Mouse (Mus musculus) lung, embryonic 14.5 days (tissue): ENCODE measurements around the gene Prkn. TPM values are rescaled to one million over a fixed set of nuclear protein-coding genes. Genes with fewer than 3 reads are reported as not detected.

ENCODE experiments used
- ATAC-seq: fragments of 200-750 bp; cut with Nextera tagmentation; 2 replicates; pipeline ENCODE4 v1.8.0; 2017; ENCODE audit warnings: mild to moderate bottlenecking, moderate TSS enrichment, moderate library complexity; ENCODE audit not compliant: insufficient read depth
- DNase-seq: peaks from one replicate; pipeline ENCODE4 v3.0.0-alpha.2; 2015
- H3K27ac ChIP-seq: fragments of 300-500 bp; sonication (generic); 2 replicates; pipeline ENCODE4 v1.5.1; 2014; ENCODE audit warnings: low read depth, mild to moderate bottlenecking, moderate library complexity
- H3K27me3 ChIP-seq: fragments of 300-500 bp; sonication (generic); 2 replicates; pipeline ENCODE4 v1.6.1; 2014; ENCODE audit warnings: low read length, control low read depth; ENCODE audit not compliant: insufficient read depth
- H3K36me3 ChIP-seq: fragments of 300-500 bp; sonication (generic); 2 replicates; pipeline ENCODE4 v1.6.1; 2014; ENCODE audit warnings: control low read depth; ENCODE audit not compliant: insufficient read depth
- H3K4me1 ChIP-seq: fragments of 300-500 bp; sonication (generic); 2 replicates; pipeline ENCODE4 v1.6.1; 2014; ENCODE audit warnings: antibody characterized with exemption, control low read depth; ENCODE audit not compliant: insufficient read depth
- H3K4me2 ChIP-seq: fragments of 300-500 bp; sonication (generic); 2 replicates; pipeline ENCODE4 v1.6.1; 2014; ENCODE audit warnings: mild to moderate bottlenecking
- H3K4me3 ChIP-seq: fragments of 300-500 bp; sonication (generic); 2 replicates; pipeline ENCODE4 v1.5.1; 2014; ENCODE audit warnings: low read depth, low read length
- H3K9ac ChIP-seq: fragments of 300-500 bp; sonication (generic); 2 replicates; pipeline ENCODE4 v1.6.1; 2014
- H3K9me3 ChIP-seq: fragments of 300-500 bp; sonication (generic); 2 replicates; pipeline ENCODE4 v1.6.1; 2016; ENCODE audit warnings: low read depth, low read length, control low read depth
- CTCF ChIP-seq: IDR thresholded peaks from 2 replicates; pipeline ENCODE4 v1.5.1; 2016; ENCODE audit warnings: antibody characterized with exemption, low read depth
- WGBS: fragments of 180-500 bp; shearing (Covaris S2); extraction: QIAGEN DNeasy Blood & Tissue Kit; methylation state at CpG from one replicate; pipeline ENCODE4 v1.1.7; 2014; 5-methylcytosine and 5-hydroxymethylcytosine counted together
- polyA plus RNA-seq: library from polyadenylated mRNA; unstranded; fragments of >200 nt; fragmentation: Nextera tagmentation; extraction: Ambion mirVana; gene quantifications from 2 replicates; pipeline ENCODE4 v1.2.1, GENCODE M21; 2014

The Prkn gene
- polyA plus RNA-seq, 1 experiment from 2014 or later, result 1.0 TPM

DNA sequence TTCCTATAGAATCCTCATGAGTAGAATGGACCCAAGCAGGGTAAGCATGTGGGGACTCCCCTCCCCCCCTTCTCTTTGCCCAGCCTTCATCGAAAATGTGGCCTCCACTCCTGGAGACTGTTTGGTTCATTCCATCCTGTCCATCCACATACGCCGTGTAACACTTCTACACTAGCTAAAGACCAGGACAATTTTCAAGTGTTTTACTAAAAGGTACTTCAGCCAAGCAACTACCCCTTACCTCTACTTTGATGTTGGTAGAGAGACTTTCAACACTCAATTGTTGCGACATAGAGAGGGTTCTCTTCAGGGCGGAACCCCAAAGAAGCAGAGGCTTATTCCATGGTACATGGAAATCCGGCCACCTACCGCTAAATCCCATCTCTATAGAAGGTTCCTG, 823.3 kb downstream of the Prkn start:
- Histone ChIP-seq H3K36me3 (no peaks in the 10 kb centered on the region), H3K9ac (no peak overlapping the region), H3K4me3 (no peak overlapping the region), H3K4me1 (no peaks in the 10 kb centered on the region), H3K9me3 (no peaks in the 10 kb centered on the region), H3K27ac (no peak overlapping the region), H3K4me2 (no peak overlapping the region), H3K27me3 (no peaks in the 10 kb centered on the region)
- no peak for TF ChIP-seq CTCF
- WGBS, result 77% methylated on average over 7 of the region's 7 CpGs
- ATAC-seq (no peak), DNase-seq (no peak)

DNA sequence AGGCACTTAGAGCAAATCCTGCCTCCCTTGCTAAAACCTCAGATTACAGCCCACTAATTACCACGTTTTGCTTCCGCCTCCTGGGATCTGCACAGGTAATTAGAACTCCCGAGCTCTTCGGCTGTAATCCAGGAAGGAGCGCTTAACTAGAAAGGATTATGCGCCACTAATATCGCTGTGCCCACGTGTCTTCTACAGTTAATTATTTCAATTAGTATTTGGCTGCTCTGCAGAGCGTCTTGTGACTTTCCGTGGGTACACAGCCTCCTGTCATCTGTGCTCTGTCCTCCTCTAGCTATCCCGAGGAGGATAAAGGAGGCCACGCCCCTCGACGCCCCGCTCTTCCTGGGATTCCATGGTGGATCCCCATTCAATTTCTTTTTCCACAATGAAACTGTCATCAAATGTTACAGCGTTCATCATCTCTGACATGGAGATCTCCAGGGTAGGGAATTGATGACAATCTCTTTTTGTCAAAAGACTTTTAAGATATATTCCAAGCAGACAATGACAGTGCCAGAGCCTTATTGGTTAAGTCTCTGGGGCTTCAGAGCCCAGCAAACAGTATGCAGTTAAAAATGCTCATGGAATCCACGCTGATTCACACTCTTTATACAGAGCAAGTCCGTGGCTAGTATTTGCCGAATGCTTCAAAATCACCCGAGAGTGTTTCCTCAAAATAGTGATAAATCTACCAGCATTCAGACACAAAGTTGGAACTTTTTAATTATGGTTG, 824.6 kb downstream of the Prkn start:
- Histone ChIP-seq H3K27ac (no peak overlapping the region), H3K4me1 (no peaks in the 10 kb centered on the region), H3K9ac (no peak overlapping the region), H3K9me3 (no peaks in the 10 kb centered on the region), H3K4me3 (no peak overlapping the region), H3K4me2 (peak overlapping the region; percentile 27; the same call in 1 of the 2 replicates), H3K36me3 (no peaks in the 10 kb centered on the region), H3K27me3 (no peaks in the 10 kb centered on the region)
- DNase-seq (no peak), ATAC-seq (no peak)
- TF ChIP-seq CTCF, result no peak
- 37% methylated on average over 20 of the region's 20 CpGs for WGBS

DNA sequence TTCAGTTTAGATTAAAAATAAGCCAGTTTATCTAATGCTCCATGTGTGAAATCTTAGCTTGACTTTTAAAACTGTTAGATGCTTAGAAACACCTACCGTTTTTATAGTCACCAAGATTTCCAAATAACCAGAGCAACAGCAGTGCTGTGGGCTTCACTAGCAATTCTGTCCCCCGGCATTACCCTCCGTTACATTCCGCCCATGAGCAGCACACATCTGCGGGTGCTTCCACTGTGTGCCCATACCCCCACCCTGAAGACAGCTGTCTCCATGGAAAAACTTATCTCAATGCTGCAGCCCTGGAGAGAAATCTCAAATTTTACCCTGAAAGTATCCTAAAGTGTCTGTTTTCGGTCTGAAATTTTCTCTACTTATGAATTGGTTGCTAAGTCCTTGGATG, 839.5 kb downstream of the Prkn start:
- DNase-seq (no peak), ATAC-seq (no peak)
- H3K27ac ChIP-seq, result no peak overlapping the region
- no peaks in the 10 kb centered on the region for H3K9me3 ChIP-seq
- no peak overlapping the region for H3K4me2 ChIP-seq
- no peaks in the 10 kb centered on the region for H3K4me1 ChIP-seq
- H3K27me3 ChIP-seq, result no peaks in the 10 kb centered on the region
- TF ChIP-seq CTCF, result no peak
- no peak overlapping the region for H3K4me3 ChIP-seq
- no peak overlapping the region for H3K9ac ChIP-seq
- 84% methylated on average over 6 of the region's 6 CpGs for WGBS
- no peaks in the 10 kb centered on the region for H3K36me3 ChIP-seq

DNA sequence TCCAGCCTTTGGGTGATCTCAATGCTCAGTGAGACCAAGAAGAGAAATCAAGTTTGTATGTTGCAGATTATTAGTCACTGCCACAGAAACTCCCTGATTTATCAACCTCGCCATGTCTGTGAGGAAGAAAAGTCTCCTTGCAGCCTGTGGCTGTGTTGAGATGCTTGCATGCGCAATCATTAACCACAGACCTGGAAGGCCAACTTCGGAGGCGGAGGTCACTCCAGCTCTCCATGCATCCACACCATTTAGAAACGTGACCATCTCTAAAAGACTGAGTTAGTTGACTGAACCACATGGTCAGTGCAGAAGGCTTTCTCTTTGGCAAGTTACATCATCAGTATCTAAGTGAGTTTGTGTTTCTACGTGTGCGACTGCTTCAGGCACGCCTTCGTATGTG, 840.3 kb downstream of the Prkn start:
- ATAC-seq (no peak), DNase-seq (no peak)
- 76% methylated on average over 9 of the region's 9 CpGs for WGBS
- no peak overlapping the region for H3K9ac ChIP-seq
- no peak overlapping the region for H3K4me2 ChIP-seq
- no peaks in the 10 kb centered on the region for H3K4me1 ChIP-seq
- H3K27ac ChIP-seq, result no peak overlapping the region
- TF ChIP-seq CTCF, result no peak
- H3K9me3 ChIP-seq, result no peaks in the 10 kb centered on the region
- H3K4me3 ChIP-seq, result no peak overlapping the region
- no peaks in the 10 kb centered on the region for H3K27me3 ChIP-seq
- no peaks in the 10 kb centered on the region for H3K36me3 ChIP-seq

DNA sequence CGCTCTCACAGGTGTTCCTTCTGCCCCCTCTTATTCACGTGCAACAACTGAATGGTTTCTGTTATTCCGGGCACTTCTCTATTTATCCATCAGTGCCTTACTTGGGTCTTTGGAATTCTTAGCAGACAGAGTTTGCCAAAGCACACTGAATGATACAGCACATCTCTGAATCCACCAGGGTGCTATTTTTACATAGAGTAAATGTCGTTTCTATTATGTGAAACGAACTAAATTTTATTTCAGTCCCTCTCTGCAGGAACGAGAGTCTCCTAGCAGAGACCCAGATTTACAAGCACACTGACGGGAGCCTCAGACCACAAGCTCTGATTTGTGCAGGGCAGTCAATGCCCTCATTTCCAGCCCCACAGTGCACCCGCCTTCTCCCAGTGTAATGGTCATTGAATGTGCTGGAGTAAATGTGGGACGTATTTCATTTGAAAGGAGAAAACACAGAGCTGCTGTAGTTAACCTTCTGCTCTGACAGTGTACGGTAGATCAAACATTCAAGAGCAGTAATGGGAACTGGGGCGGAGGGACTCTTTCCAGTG, 841.7 kb downstream of the Prkn start:
- DNase-seq, result no peak
- no peaks in the 10 kb centered on the region for H3K4me1 ChIP-seq
- no peaks in the 10 kb centered on the region for H3K36me3 ChIP-seq
- H3K27me3 ChIP-seq, result no peaks in the 10 kb centered on the region
- H3K27ac ChIP-seq, result no peak overlapping the region
- H3K4me2 ChIP-seq, result no peak overlapping the region
- ATAC-seq, result no peak
- WGBS, result 59% methylated on average over 11 of the region's 11 CpGs
- no peaks in the 10 kb centered on the region for H3K9me3 ChIP-seq
- TF ChIP-seq CTCF, result no peak
- no peak overlapping the region for H3K9ac ChIP-seq
- no peak overlapping the region for H3K4me3 ChIP-seq

DNA sequence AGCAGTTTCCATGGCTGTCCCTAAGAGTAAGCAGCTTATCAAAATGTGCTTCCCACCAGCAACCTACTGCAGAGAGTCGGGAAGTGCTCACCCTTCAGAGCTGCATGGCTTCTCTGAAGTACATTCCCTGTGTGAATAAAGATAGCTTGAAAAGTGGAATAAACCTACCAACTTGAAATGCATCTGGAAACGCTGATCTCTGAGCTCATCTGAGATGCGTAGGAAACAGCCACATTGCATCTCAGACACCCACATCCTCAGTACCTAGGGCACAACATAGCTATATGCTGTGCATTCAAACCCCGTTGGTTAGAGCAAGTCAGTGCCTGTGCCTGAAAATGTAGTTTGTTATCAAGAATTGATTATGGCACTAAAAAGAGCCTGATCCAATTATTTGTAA, 864.8 kb downstream of the Prkn start:
- TF ChIP-seq CTCF, result no peak
- DNase-seq (no peak), ATAC-seq (no peak)
- Histone ChIP-seq H3K27me3 (no peaks in the 10 kb centered on the region), H3K36me3 (no peaks in the 10 kb centered on the region), H3K4me1 (no peaks in the 10 kb centered on the region), H3K27ac (no peak overlapping the region), H3K9me3 (no peaks in the 10 kb centered on the region), H3K9ac (no peak overlapping the region), H3K4me3 (no peak overlapping the region), H3K4me2 (no peak overlapping the region)
- 69% methylated on average over 4 of the region's 4 CpGs for WGBS

DNA sequence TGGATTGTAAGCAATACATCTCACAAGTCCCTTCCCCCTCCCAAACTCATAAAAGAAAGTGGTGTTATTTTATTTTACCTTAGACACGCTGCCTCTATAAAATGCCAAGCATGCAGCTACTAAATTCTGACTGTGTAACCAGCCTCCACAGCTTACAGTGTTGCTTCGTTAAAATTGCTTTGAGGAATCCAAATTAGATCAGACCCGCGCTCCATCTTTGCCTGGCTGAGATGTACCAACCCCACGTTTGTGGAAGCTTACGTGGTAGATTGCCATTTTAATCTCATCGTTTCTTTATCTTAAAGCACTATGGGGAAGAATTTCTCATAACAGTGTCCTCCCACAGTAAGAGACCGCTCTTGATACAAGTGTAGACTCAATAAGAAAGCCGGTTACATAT, 865.6 kb downstream of the Prkn start:
- Histone ChIP-seq H3K36me3 (no peaks in the 10 kb centered on the region), H3K27ac (no peak overlapping the region), H3K27me3 (no peaks in the 10 kb centered on the region), H3K9me3 (no peaks in the 10 kb centered on the region), H3K4me2 (no peak overlapping the region), H3K9ac (no peak overlapping the region), H3K4me3 (no peak overlapping the region), H3K4me1 (no peaks in the 10 kb centered on the region)
- 71% methylated on average over 9 of the region's 9 CpGs for WGBS
- TF ChIP-seq CTCF, result no peak
- DNase-seq (no peak), ATAC-seq (no peak)
